Mouse (Mus musculus): ENCODE measurements around the gene Camsap2. TPM values are rescaled to one million over a fixed set of nuclear protein-coding genes. Genes with fewer than 3 reads are reported as not detected.

Camsap2 gene
- polyA plus RNA-seq, 1 experiment from 2014 or later: 27.1 TPM

- Histone ChIP-seq H3K27ac (replicated peaks) (no peak overlapping the region), H3K27me3 (replicated peaks) (no peaks in the 10 kb centered on the region), H3K4me3 (replicated peaks) (no peak overlapping the region), H3K36me3 (peaks cover 7% of the 10 kb centered on the region; the same call in 1 of the 2 replicates), H3K4me1 (0 out of 2 replicates have a peak, but pooled peaks cover 4% of the 10 kb centered on the region), H3K9me3 (replicated peaks) (no peaks in the 10 kb centered on the region), H3K4me2 (no peak overlapping the region), H3K9ac (replicated peaks) (no peak overlapping the region)
- 85% methylated on average over 3 of the region's 3 CpGs for WGBS
- no peak; the same call in 1 of the 2 replicates for ATAC-seq (ENCODE audit: low FRiP score)
Observed at GRCm38 (mm10) chr1:136306424-136306823, 39.5 kb downstream of the Camsap2 start.

DNA sequence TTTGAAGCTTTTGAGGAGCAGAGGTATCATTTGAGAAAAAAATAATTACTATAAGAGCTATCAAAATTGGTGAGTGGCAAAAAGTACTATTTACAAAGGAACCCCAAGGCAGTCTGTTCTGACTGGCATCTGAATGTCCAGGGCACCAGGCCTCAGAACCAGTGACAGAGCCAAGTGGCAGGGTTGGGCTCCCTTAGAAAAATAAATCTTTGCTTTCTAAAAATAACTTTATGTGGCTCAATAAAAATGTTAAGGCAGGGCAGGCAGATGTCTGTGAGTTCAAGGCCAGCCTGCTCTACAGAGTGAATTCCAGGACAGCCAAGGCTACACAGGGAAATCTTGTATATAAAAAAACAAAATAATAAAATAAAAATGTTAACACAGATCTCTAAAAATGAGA lies 51.9 kb downstream of the Camsap2 start:
- Histone ChIP-seq H3K9ac (replicated peaks) (no peak overlapping the region), H3K4me3 (replicated peaks) (no peak overlapping the region), H3K36me3 (peaks cover 4% of the 10 kb centered on the region; the same call in 1 of the 2 replicates), H3K4me1 (peaks cover 3% of the 10 kb centered on the region; the same call in 1 of the 2 replicates), H3K27ac (replicated peaks) (no peak overlapping the region), H3K27me3 (replicated peaks) (no peaks in the 10 kb centered on the region), H3K9me3 (replicated peaks) (no peaks in the 10 kb centered on the region), H3K4me2 (no peak overlapping the region)
- no peak for ATAC-seq (ENCODE audit: low FRiP score)

- H3K4me1 ChIP-seq: peaks cover 3% of the 10 kb centered on the region; the same call in 1 of the 2 replicates
- H3K4me3 ChIP-seq (replicated peaks): no peak overlapping the region
- no peak for ATAC-seq (ENCODE audit: low FRiP score)
- H3K36me3 ChIP-seq: peaks cover 17% of the 10 kb centered on the region
- no peak overlapping the region for H3K4me2 ChIP-seq
- H3K9me3 ChIP-seq (replicated peaks): no peaks in the 10 kb centered on the region
- H3K27me3 ChIP-seq (replicated peaks): no peaks in the 10 kb centered on the region
- no peak overlapping the region for H3K9ac ChIP-seq (replicated peaks)
- no peak overlapping the region for H3K27ac ChIP-seq (replicated peaks)
- WGBS: 75% methylated on average over 1 of the region's 1 CpGs
Observed at GRCm38 (mm10) chr1:136289803-136290202, 56.1 kb downstream of the Camsap2 start.

GRCm38 (mm10) chr1:136277366-136277765 lies 68.5 kb downstream of the Camsap2 start:
- no peak overlapping the region for H3K9ac ChIP-seq (replicated peaks)
- no peak overlapping the region for H3K4me3 ChIP-seq (replicated peaks)
- H3K27ac ChIP-seq (replicated peaks): no peak overlapping the region
- peaks cover 83% of the 10 kb centered on the region for H3K36me3 ChIP-seq
- no peaks in the 10 kb centered on the region for H3K9me3 ChIP-seq (replicated peaks)
- H3K4me1 ChIP-seq: no peaks in the 10 kb centered on the region
- no peak overlapping the region for H3K4me2 ChIP-seq
- WGBS: 92% methylated on average over 8 of the region's 8 CpGs
- no peak for ATAC-seq (ENCODE audit: low FRiP score)
- no peaks in the 10 kb centered on the region for H3K27me3 ChIP-seq (replicated peaks)

DNA sequence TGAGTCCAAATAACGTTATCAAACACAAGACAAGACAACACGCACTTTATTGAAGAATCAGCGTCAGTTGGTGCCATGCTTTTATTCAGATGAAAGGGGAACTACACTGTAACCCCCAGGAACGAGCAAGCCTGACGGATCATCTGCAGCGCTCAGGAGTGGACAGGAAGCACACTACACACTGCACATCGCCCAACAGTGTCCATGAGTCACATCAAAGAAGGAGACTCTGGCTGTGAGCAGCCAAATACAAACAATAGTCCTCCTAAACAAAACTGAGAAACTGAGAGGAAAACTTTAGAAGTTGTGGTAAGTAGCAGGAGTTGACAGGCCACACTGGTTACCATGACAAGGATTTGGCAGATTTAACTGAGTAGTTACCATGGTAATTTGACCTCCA lies 77.7 kb downstream of the Camsap2 start:
- Histone ChIP-seq H3K36me3 (peaks cover 43% of the 10 kb centered on the region), H3K4me3 (replicated peaks) (no peak overlapping the region), H3K9ac (replicated peaks) (no peak overlapping the region), H3K27me3 (replicated peaks) (no peaks in the 10 kb centered on the region), H3K4me2 (no peak overlapping the region), H3K4me1 (no peaks in the 10 kb centered on the region), H3K27ac (replicated peaks) (no peak overlapping the region), H3K9me3 (replicated peaks) (no peaks in the 10 kb centered on the region)
- 69% methylated on average over 7 of the region's 7 CpGs for WGBS
- no peak for ATAC-seq (ENCODE audit: low FRiP score)

DNA sequence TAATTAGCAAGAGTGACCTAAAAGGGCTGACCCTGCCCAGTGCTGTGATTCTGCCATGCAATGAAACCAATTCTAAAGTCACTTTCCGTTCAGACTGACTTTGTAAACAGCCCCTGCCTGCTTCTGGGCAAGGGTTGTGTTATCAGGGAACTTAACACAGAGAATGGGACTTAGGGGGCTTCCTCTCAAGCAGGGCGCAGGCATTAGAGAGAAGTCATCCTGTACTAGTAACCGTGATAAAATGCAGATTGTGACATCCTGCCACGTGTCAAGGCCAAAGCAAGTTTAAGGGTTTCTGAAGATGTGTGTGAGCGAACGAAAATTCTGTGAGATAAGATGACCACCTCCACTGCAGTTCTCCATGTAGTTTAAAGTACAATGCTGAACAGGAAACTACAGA lies 79.8 kb downstream of the Camsap2 start:
- H3K9ac ChIP-seq (replicated peaks): no peak overlapping the region
- no peak for ATAC-seq (ENCODE audit: low FRiP score)

GRCm38 (mm10) chr1:136263355-136263754 lies 82.5 kb downstream of the Camsap2 start:
- H3K4me1 ChIP-seq: peaks cover 26% of the 10 kb centered on the region
- H3K4me2 ChIP-seq: no peak overlapping the region
- H3K27me3 ChIP-seq (replicated peaks): peaks cover 35% of the 10 kb centered on the region
- no peak overlapping the region for H3K9ac ChIP-seq (replicated peaks)
- ATAC-seq (ENCODE audit: low FRiP score): no peak
- no peaks in the 10 kb centered on the region for H3K9me3 ChIP-seq (replicated peaks)
- H3K4me3 ChIP-seq (replicated peaks): no peak overlapping the region
- no peak overlapping the region for H3K27ac ChIP-seq (replicated peaks)
- 81% methylated on average over 5 of the region's 5 CpGs for WGBS
- H3K36me3 ChIP-seq: peaks cover 8% of the 10 kb centered on the region

More for the DNA sequence above, 79.8 kb downstream of the Camsap2 start:
- peaks cover 7% of the 10 kb centered on the region; the same call in 1 of the 2 replicates for H3K4me1 ChIP-seq
- 69% methylated on average over 6 of the region's 6 CpGs for WGBS
- peaks cover 23% of the 10 kb centered on the region for H3K36me3 ChIP-seq
- H3K27ac ChIP-seq (replicated peaks): no peak overlapping the region
- H3K4me2 ChIP-seq: no peak overlapping the region
- H3K9me3 ChIP-seq (replicated peaks): no peaks in the 10 kb centered on the region
- H3K4me3 ChIP-seq (replicated peaks): no peak overlapping the region
- H3K27me3 ChIP-seq (replicated peaks): peaks cover 15% of the 10 kb centered on the region

DNA sequence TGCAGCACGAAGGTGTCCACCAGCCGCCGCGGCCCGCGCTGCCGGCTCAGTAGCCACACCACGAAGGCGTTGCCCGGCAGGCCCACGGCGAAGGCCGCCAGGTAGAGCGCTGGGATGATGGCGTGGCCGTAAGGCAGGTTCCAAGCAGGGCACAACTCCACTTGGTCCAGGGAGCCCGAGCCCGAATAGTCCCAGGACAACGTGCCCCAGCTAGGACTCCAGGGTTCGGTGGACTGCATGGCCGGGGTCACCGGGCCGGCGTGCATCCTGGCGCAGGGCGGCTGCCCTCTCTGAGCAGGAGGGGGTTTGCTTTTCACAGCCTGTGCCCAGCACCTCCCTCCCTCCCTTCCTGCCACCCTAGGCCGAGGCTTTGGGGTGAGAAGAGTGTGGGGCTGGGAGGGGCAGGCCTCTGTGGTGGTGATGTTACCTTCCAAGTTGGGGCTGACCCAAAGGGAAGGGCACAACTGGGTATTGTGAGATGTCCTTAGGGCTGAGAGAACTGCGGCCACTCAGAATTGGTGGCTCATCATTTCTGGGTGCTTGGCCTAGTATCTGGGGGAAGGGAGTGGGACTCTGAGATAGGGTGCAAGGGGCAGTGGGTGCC lies 85.2 kb downstream of the Camsap2 start, which contains the start of gene Gpr25:
Gpr25 (minus strand) TSS at position 239 of the 604 bp plus-strand sequence.
- Histone ChIP-seq H3K27ac (replicated peaks) (peak within 1 kb of the TSS; percentile 74), H3K4me3 (replicated peaks) (peak within 1 kb of the TSS; percentile 59), H3K4me2 (peak within 1 kb of the TSS; percentile 90), H3K9me3 (replicated peaks) (no peaks in the 10 kb centered on the region), H3K9ac (replicated peaks) (peak within 1 kb of the TSS; percentile 71), H3K27me3 (replicated peaks) (peaks cover 45% of the 10 kb centered on the region), H3K4me1 (peaks cover 26% of the 10 kb centered on the region), H3K36me3 (no peaks in the 10 kb centered on the region)
- 10% methylated on average over 28 of the region's 28 CpGs for WGBS
- peak; percentile 33 for ATAC-seq (ENCODE audit: low FRiP score)

- H3K27ac ChIP-seq (replicated peaks): peak overlapping the region; percentile 74
- under 1% methylated on average over 94 of the region's 95 CpGs for WGBS
- H3K9ac ChIP-seq (replicated peaks): peak overlapping the region; percentile 71
- H3K4me1 ChIP-seq: peaks cover 26% of the 10 kb centered on the region
- H3K36me3 ChIP-seq: no peaks in the 10 kb centered on the region
- ATAC-seq (ENCODE audit: low FRiP score): peak; percentile 90
- H3K4me3 ChIP-seq (replicated peaks): peak overlapping the region; percentile 59
- H3K4me2 ChIP-seq: peak overlapping the region; percentile 90
- no peaks in the 10 kb centered on the region for H3K9me3 ChIP-seq (replicated peaks)
- peaks cover 45% of the 10 kb centered on the region for H3K27me3 ChIP-seq (replicated peaks)
Observed at GRCm38 (mm10) chr1:136259893-136260634, 85.8 kb downstream of the Camsap2 start.

DNA sequence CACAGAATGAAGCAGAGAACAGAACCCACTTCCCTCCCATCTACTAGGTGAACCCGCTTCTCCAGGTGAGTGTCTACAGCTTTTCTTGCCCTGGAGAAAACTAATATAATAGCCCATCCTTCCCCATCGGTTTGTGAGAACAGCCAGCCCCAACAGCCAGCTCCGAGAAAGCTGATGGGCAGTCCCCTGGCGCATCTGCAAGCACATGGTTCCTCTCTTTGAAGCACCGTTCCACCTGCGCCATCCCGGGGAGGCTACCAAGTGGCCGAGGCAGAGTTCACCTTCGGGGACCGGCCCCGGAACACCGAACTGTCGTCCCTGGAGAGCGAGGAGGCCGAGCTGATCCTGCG lies 86.4 kb downstream of the Camsap2 start:
- Histone ChIP-seq H3K27ac (replicated peaks) (no peak overlapping the region), H3K4me1 (peaks cover 26% of the 10 kb centered on the region), H3K36me3 (no peaks in the 10 kb centered on the region), H3K4me2 (peak overlapping the region; percentile 90), H3K27me3 (replicated peaks) (peaks cover 45% of the 10 kb centered on the region), H3K4me3 (replicated peaks) (peak overlapping the region; percentile 59), H3K9me3 (replicated peaks) (no peaks in the 10 kb centered on the region), H3K9ac (replicated peaks) (peak overlapping the region; percentile 71)
- ATAC-seq (ENCODE audit: low FRiP score): no peak
- 2% methylated on average over 16 of the region's 16 CpGs for WGBS

- WGBS: 73% methylated on average over 9 of the region's 9 CpGs
- ATAC-seq (ENCODE audit: low FRiP score): no peak
- Histone ChIP-seq H3K27ac (replicated peaks) (no peak overlapping the region), H3K9ac (replicated peaks) (no peak overlapping the region), H3K36me3 (no peaks in the 10 kb centered on the region), H3K4me3 (replicated peaks) (no peak overlapping the region), H3K9me3 (replicated peaks) (no peaks in the 10 kb centered on the region), H3K4me1 (peaks cover 26% of the 10 kb centered on the region), H3K27me3 (replicated peaks) (peaks cover 45% of the 10 kb centered on the region), H3K4me2 (no peak overlapping the region)
Observed at GRCm38 (mm10) chr1:136258495-136258894, 87.4 kb downstream of the Camsap2 start.

DNA sequence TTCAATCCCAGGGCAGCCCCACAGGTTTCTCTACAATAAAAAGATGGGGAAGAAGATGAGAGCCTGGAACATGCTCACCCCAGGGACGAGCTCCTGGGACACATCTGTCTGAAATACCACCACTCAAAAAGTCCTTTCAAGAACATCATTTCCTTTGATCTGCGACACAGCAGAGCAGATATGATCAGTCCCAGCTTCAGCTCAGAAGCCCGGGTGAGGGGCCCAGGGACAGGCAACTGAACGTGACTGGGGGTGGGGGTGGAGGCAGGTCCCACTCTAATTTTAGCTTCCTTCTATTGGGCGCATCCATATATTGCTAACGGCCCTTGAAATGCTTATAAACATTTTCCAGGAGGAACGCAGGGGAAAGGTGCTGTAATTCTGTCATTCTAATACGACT lies 90.2 kb downstream of the Camsap2 start:
- H3K9ac ChIP-seq (replicated peaks): no peak overlapping the region
- 27% methylated on average over 8 of the region's 8 CpGs for WGBS
- no peak for ATAC-seq (ENCODE audit: low FRiP score)

More for the DNA sequence above, 90.2 kb downstream of the Camsap2 start:
- no peak overlapping the region for H3K4me2 ChIP-seq
- no peak overlapping the region for H3K4me3 ChIP-seq (replicated peaks)
- H3K27me3 ChIP-seq (replicated peaks): peaks cover 26% of the 10 kb centered on the region
- H3K9me3 ChIP-seq (replicated peaks): no peaks in the 10 kb centered on the region
- no peaks in the 10 kb centered on the region for H3K36me3 ChIP-seq
- H3K4me1 ChIP-seq: peaks cover 14% of the 10 kb centered on the region
- no peak overlapping the region for H3K27ac ChIP-seq (replicated peaks)

All from neural tube, embryonic 15.5 days (tissue).